Mouse (Mus musculus) cerebellum, adult 8-10 months (tissue): ENCODE data around the gene Alad.
"Not testable (repeated sequence)": the region's sequence is repeated elsewhere in the genome, so short reads cannot be mapped to it uniquely, and the experiment has no call there.

ENCODE experiments used
- DNase-seq: peaks from one replicate; pipeline ENCODE4 v3.0.0; 2022

The Alad gene

GRCm38 (mm10) chr4:62485450-62486161, 34.1 kb downstream of the Alad start:
- DNase-seq, result no peak

- DNase-seq, result no peak
These were observed 34.8 kb downstream of the Alad start for GRCm38 (mm10) chr4:62484928-62485327.

GRCm38 (mm10) chr4:62480709-62481605, 38.8 kb downstream of the Alad start:
- no peak for DNase-seq

GRCm38 (mm10) chr4:62479937-62480708, 39.6 kb downstream of the Alad start, which contains the start of gene Bspry:
Gene Bspry (plus strand): TSS chr4:62480053.
- peak; percentile 36 for DNase-seq

GRCm38 (mm10) chr4:62479593-62479936, 40.2 kb downstream of the Alad start:
- DNase-seq, result not testable (repeated sequence)

- no peak for DNase-seq
These were observed 42.0 kb downstream of the Alad start for GRCm38 (mm10) chr4:62477542-62478244.

GRCm38 (mm10) chr4:62475793-62476192, 43.9 kb downstream of the Alad start:
- DNase-seq, result no peak

- DNase-seq, result no peak
These were observed 44.6 kb downstream of the Alad start for GRCm38 (mm10) chr4:62475131-62475530.

GRCm38 (mm10) chr4:62472071-62472470, 47.6 kb downstream of the Alad start:
- no peak for DNase-seq

- peak; percentile 81 for DNase-seq
These were observed 49.1 kb downstream of the Alad start, which contains the start of gene Wdr31 for GRCm38 (mm10) chr4:62470598-62471051. Gene Wdr31 (minus strand): TSS chr4:62470896.

- no peak for DNase-seq
These were observed 51.6 kb downstream of the Alad start for GRCm38 (mm10) chr4:62468158-62468557.

- DNase-seq, result no peak
These were observed 56.6 kb downstream of the Alad start for GRCm38 (mm10) chr4:62463124-62463523.

GRCm38 (mm10) chr4:62460348-62460747, 59.4 kb downstream of the Alad start:
- no peak for DNase-seq
